Mouse (Mus musculus) lung, postnatal 36 days (tissue): ENCODE results near the gene Tdrd1.
A peak's percentile ranks its signal among the peaks of the same experiment; 100 is the strongest.

Experiments used
- DNase-seq: peaks from one replicate; pipeline ENCODE4 v3.0.0; 2022; ENCODE audit warnings: mixed read lengths

Gene Tdrd1

GRCm38 (mm10) chr19:56830163-56830562 is 4.2 kb downstream of the Tdrd1 start:
- DNase-seq: no peak

GRCm38 (mm10) chr19:56835340-56835739 is 9.3 kb downstream of the Tdrd1 start:
- DNase-seq: peak; percentile 20

- DNase-seq: no peak
These were observed 13.1 kb downstream of the Tdrd1 start for GRCm38 (mm10) chr19:56838942-56839706.

- DNase-seq: no peak
These were observed 17.0 kb downstream of the Tdrd1 start for GRCm38 (mm10) chr19:56842974-56843373.

GRCm38 (mm10) chr19:56852590-56852989 is 26.6 kb downstream of the Tdrd1 start:
- no peak for DNase-seq

GRCm38 (mm10) chr19:56856455-56856854 is 30.4 kb downstream of the Tdrd1 start:
- DNase-seq: no peak

- DNase-seq: no peak
These were observed 41.7 kb downstream of the Tdrd1 start for GRCm38 (mm10) chr19:56867701-56868100.

- DNase-seq: peak; percentile 49
These were observed 48.0 kb downstream of the Tdrd1 start, which contains the start of gene Vwa2 for GRCm38 (mm10) chr19:56873816-56874600. Vwa2 (plus strand) TSS chr19:56874249.

- no peak for DNase-seq
These were observed 48.7 kb downstream of the Tdrd1 start for GRCm38 (mm10) chr19:56874601-56875315.

GRCm38 (mm10) chr19:56877364-56877763 is 51.4 kb downstream of the Tdrd1 start:
- no peak for DNase-seq

GRCm38 (mm10) chr19:56887879-56888278 is 61.9 kb downstream of the Tdrd1 start:
- DNase-seq: no peak

GRCm38 (mm10) chr19:56888654-56889053 is 62.6 kb downstream of the Tdrd1 start:
- DNase-seq: no peak

GRCm38 (mm10) chr19:56891438-56891837 is 65.4 kb downstream of the Tdrd1 start:
- no peak for DNase-seq

GRCm38 (mm10) chr19:56892586-56892985 is 66.6 kb downstream of the Tdrd1 start:
- no peak for DNase-seq

GRCm38 (mm10) chr19:56893326-56893725 is 67.3 kb downstream of the Tdrd1 start:
- DNase-seq: no peak

- no peak for DNase-seq
These were observed 71.6 kb downstream of the Tdrd1 start for GRCm38 (mm10) chr19:56897654-56898053.

- DNase-seq: no peak
These were observed 78.1 kb downstream of the Tdrd1 start for GRCm38 (mm10) chr19:56904095-56904494.

- DNase-seq: no peak
These were observed 79.4 kb downstream of the Tdrd1 start for GRCm38 (mm10) chr19:56905395-56905794.

- no peak for DNase-seq
These were observed 81.8 kb downstream of the Tdrd1 start for GRCm38 (mm10) chr19:56907850-56908249.

GRCm38 (mm10) chr19:56908472-56909270 is 82.7 kb downstream of the Tdrd1 start:
- DNase-seq: peak; percentile 66

- DNase-seq: no peak
These were observed 84.6 kb downstream of the Tdrd1 start for GRCm38 (mm10) chr19:56910561-56910960.

- no peak for DNase-seq
These were observed 87.8 kb downstream of the Tdrd1 start for GRCm38 (mm10) chr19:56913761-56914160.
